9 mouse cellular contexts compared by ENCODE assay signal in the genomic region with DNA sequence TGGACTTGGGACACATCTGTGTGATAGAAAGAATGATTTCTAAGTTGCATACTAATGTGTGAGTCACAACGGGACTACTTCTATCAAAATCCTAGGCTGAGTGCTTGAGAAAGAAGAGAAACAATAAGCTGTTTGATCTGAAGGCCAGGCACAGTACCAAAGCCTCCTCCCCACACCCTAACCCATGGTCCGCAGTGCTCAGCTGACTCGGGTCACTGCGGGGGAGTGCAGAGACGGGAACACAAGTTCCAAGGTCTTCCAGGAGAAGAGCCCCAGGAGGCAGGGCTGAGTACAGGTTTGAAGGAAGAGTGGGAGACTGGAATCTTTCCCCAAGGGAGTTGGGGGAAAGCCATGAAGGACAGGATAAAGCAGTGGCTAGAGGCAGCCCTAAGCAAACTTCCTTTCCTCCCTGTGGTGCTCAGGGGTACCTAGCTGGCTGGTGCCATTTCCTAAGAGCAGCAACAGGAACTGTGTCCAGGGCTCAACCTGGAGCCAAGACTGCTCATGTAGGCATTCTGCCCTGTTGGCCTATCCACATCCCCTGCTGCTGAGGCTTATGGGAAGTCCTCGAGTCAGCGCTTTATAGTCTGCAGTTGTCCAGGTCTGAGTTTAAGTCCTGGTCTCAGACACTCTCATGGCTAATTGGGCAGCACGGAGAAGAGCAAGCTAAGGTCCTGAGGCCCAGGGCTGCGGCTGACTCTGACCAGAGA. TPM values are rescaled to one million over a fixed set of nuclear protein-coding genes. Genes with fewer than 3 reads are reported as not detected.
DNase-seq lines count a peak whose midpoint lies in the region; ATAC-seq and TF ChIP-seq lines count a peak whose summit lies in the region.
"Had no signal": no experiment of that assay in that cellular context is flagged by ENCODE, and none has a peak within 500 bp of the region (broad histone marks: within the 10 kb centered on the region; RNA-seq: fewer than 3 reads in every experiment).

No protein-coding gene starts in this region.

- no peak for TF ChIP-seq POLR2A in thymus, adult 2 months (IDR thresholded peaks at IDR 0.05; ENCODE audit: control insufficient read depth, extremely low read depth, insufficient read depth, low read length, poor library complexity)

- no peak for DNase-seq in intestine, embryonic 14.5 days (ENCODE audit: low spot score)
- no peak for DNase-seq in thymus, adult 2 months
- no peak for DNase-seq in thymus, postnatal 10 days (ENCODE audit: low spot score in 2 of 2)
- peak; percentile 95 for DNase-seq in fibroblast of lung, adult 2 months (ENCODE audit: low read depth)
- no peak for DNase-seq in yolk sac, embryonic 10.5 days (ENCODE audit: low spot score)
- DNase-seq in thymus, postnatal 4 days, result no peak
- DNase-seq: spleen, adult 18-20 months had no signal

- H3K4me1 ChIP-seq in intestine, embryonic 14.5 days (replicated peaks; ENCODE audit: control insufficient read depth, insufficient read depth, low read length), result peaks cover 40% of the 10 kb centered on the region
- H3K4me1 ChIP-seq in intestine, embryonic 15.5 days (replicated peaks), result peaks cover 22% of the 10 kb centered on the region
- H3K4me1 ChIP-seq in thymus, adult 2 months (replicated peaks; ENCODE audit: control insufficient read depth, insufficient read depth, low read length), result peaks cover 48% of the 10 kb centered on the region

- H3K27ac ChIP-seq in intestine, embryonic 14.5 days (ENCODE audit: low read depth), result peak overlapping the region; percentile 7; the same call in 1 of the 2 replicates
- H3K27ac ChIP-seq in intestine, embryonic 15.5 days, result no peak overlapping the region
- H3K27ac ChIP-seq in thymus, adult 2 months (ENCODE audit: control insufficient read depth, insufficient read depth, low read length), result peak overlapping the region; percentile 26; the same call in 1 of the 2 replicates
- H3K27ac ChIP-seq: embryonic facial prominence, embryonic 13.5 days had no signal

- H3K4me3 ChIP-seq in intestine, embryonic 14.5 days (ENCODE audit: low read depth, low read length), result no peak overlapping the region
- H3K4me3 ChIP-seq in intestine, embryonic 15.5 days (replicated peaks), result no peak overlapping the region
- H3K4me3 ChIP-seq in thymus, adult 2 months (ENCODE audit: control insufficient read depth, insufficient read depth, low read length), result no peak overlapping the region
- H3K4me3 ChIP-seq: embryonic facial prominence, embryonic 13.5 days had no signal

- no peaks in the 10 kb centered on the region for H3K9me3 ChIP-seq in intestine, embryonic 14.5 days (ENCODE audit: control insufficient read depth, low read length)
- H3K9me3 ChIP-seq in intestine, embryonic 15.5 days, result no peaks in the 10 kb centered on the region
- H3K9me3 ChIP-seq: embryonic facial prominence, embryonic 13.5 days had no signal

- H3K36me3 ChIP-seq in intestine, embryonic 14.5 days (ENCODE audit: control insufficient read depth, insufficient read depth, low read length), result no peaks in the 10 kb centered on the region
- no peaks in the 10 kb centered on the region for H3K36me3 ChIP-seq in intestine, embryonic 15.5 days
- H3K36me3 ChIP-seq in thymus, adult 2 months (ENCODE audit: control insufficient read depth, insufficient read depth, low read length), result no peaks in the 10 kb centered on the region
- H3K36me3 ChIP-seq: embryonic facial prominence, embryonic 13.5 days had no signal

- H3K27me3 ChIP-seq in intestine, embryonic 14.5 days (replicated peaks; ENCODE audit: control insufficient read depth, insufficient read depth, low read length), result no peaks in the 10 kb centered on the region
- no peaks in the 10 kb centered on the region for H3K27me3 ChIP-seq in intestine, embryonic 15.5 days (replicated peaks)
- no peaks in the 10 kb centered on the region for H3K27me3 ChIP-seq in thymus, adult 2 months (ENCODE audit: control insufficient read depth, insufficient read depth, low read length)
- H3K27me3 ChIP-seq: embryonic facial prominence, embryonic 13.5 days had no signal

- no peak for ATAC-seq in intestine, embryonic 14.5 days (replicated peaks; ENCODE audit: low FRiP score, low TSS enrichment, low read depth)
- ATAC-seq in intestine, embryonic 15.5 days, result no peak

- 69% methylated on average over 9 of the region's 9 CpGs for WGBS in intestine, embryonic 14.5 days
- 67% methylated on average over 9 of the region's 9 CpGs for WGBS in intestine, embryonic 15.5 days
- WGBS in thymus, adult 2 months, result 83% methylated on average over 9 of the region's 9 CpGs

- no peak for TF ChIP-seq CTCF in thymus, adult 2 months (IDR thresholded peaks at IDR 0.05; ENCODE audit: borderline replicate concordance, control insufficient read depth, extremely low read depth, insufficient read depth, low read length, poor library complexity)

- H3K9ac ChIP-seq in intestine, embryonic 14.5 days (ENCODE audit: low read length), result no peak overlapping the region
- no peak overlapping the region for H3K9ac ChIP-seq in intestine, embryonic 15.5 days
- H3K9ac ChIP-seq: embryonic facial prominence, embryonic 13.5 days had no signal

- H3K4me2 ChIP-seq in intestine, embryonic 14.5 days (ENCODE audit: low read length), result no peak overlapping the region
- no peak overlapping the region for H3K4me2 ChIP-seq in intestine, embryonic 15.5 days (replicated peaks)
- H3K4me2 ChIP-seq: embryonic facial prominence, embryonic 13.5 days had no signal

RNA-seq across cellular contexts. Expression of gene St6gal1, which starts 48.1 kb away (rescaled TPM):
- polyA plus RNA-seq in intestine, embryonic 14.5 days (2014; fragmentation: Nextera tagmentation; extraction: Ambion mirVana), result 22.4 and 26.7 TPM in 2 replicates
- polyA plus RNA-seq in intestine, embryonic 15.5 days (2015; fragmentation: Nextera tagmentation; extraction: Ambion mirVana), result 15.7 and 17.5 TPM in 2 replicates
- 30.7 and 33.2 TPM in 2 replicates for polyA plus RNA-seq in thymus, adult 2 months (2012; rRNA removed)
